Comparison of ENCODE assay signal across 9 mouse cellular contexts in the genomic region with DNA sequence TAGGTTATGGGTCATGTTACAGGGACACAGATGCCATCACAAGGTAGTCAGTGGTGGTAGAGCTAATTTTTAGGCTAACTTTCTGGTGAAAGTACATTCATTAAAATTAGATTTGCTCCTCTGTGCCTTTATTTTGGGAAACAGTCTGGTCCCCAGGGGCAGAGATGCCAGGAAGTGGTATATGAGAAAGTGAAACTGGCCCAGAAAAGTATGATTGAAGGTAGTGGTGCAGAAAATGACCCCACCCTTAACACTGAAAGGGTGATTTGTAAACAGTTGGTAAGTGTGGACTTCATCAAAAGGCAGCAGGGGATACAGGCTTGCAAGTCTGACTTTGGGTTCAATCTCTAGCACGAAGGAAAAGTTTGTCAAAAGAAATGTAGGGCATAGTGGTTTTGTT. TPM values are rescaled to one million over a fixed set of nuclear protein-coding genes. Genes with fewer than 3 reads are reported as not detected.
DNase-seq lines count a peak whose midpoint lies in the region; ATAC-seq lines count a peak whose summit lies in the region.
"Had no signal": no experiment of that assay in that cellular context is flagged by ENCODE, and none has a peak within 500 bp of the region (broad histone marks: within the 10 kb centered on the region; RNA-seq: fewer than 3 reads in every experiment).

No protein-coding gene starts in this region.

- no peak for DNase-seq in kidney, postnatal 25 days
- no peak for DNase-seq in adipocyte (ENCODE audit: low spot score)
- DNase-seq in kidney, adult 18-20 months: no peak
- DNase-seq in c-Kit-positive CD71-positive TER-119-positive erythroid progenitor cells, embryonic 14.5 days (ENCODE audit: low spot score): no peak

- H3K9ac ChIP-seq in kidney, embryonic 16.5 days (replicated peaks; ENCODE audit: low read length): peak overlapping the region; percentile 48; the same call in 1 of the 2 replicates
- H3K9ac ChIP-seq in forebrain, embryonic 16.5 days (replicated peaks; ENCODE audit: low read depth, low read length): peak overlapping the region; percentile 100
- no peak overlapping the region for H3K9ac ChIP-seq in liver, embryonic 15.5 days
- peak overlapping the region; percentile 74 for H3K9ac ChIP-seq in neural tube, embryonic 15.5 days (replicated peaks)

- H3K27ac ChIP-seq in kidney, embryonic 16.5 days (ENCODE audit: low read length): no peak overlapping the region
- H3K27ac ChIP-seq in forebrain, embryonic 16.5 days (ENCODE audit: low read length): no peak overlapping the region
- no peak overlapping the region for H3K27ac ChIP-seq in liver, embryonic 15.5 days (replicated peaks)
- no peak overlapping the region for H3K27ac ChIP-seq in neural tube, embryonic 15.5 days (replicated peaks)

- H3K27me3 ChIP-seq in kidney, embryonic 16.5 days (ENCODE audit: insufficient read depth, low read length): no peaks in the 10 kb centered on the region
- no peaks in the 10 kb centered on the region for H3K27me3 ChIP-seq in forebrain, embryonic 16.5 days (replicated peaks; ENCODE audit: control insufficient read depth, insufficient read depth, low read length)
- peaks cover 29% of the 10 kb centered on the region for H3K27me3 ChIP-seq in liver, embryonic 15.5 days
- no peaks in the 10 kb centered on the region for H3K27me3 ChIP-seq in neural tube, embryonic 15.5 days (replicated peaks)

- 62% methylated on average over 1 of the region's 1 CpGs for WGBS in kidney, embryonic 16.5 days
- WGBS in forebrain, embryonic 16.5 days: 35% methylated on average over 1 of the region's 1 CpGs
- WGBS in liver, embryonic 15.5 days (ENCODE audit: insufficient replicate concordance): 25% methylated on average over 1 of the region's 1 CpGs
- 20% methylated on average over 1 of the region's 1 CpGs for WGBS in neural tube, embryonic 15.5 days

- peak overlapping the region; percentile 92 for H3K4me2 ChIP-seq in kidney, embryonic 16.5 days (replicated peaks; ENCODE audit: low read depth, low read length)
- H3K4me2 ChIP-seq in forebrain, embryonic 16.5 days (ENCODE audit: low read length): peak overlapping the region; percentile 84
- peak overlapping the region; percentile 64; the same call in 1 of the 2 replicates for H3K4me2 ChIP-seq in liver, embryonic 15.5 days
- peak overlapping the region; percentile 87 for H3K4me2 ChIP-seq in neural tube, embryonic 15.5 days

- H3K36me3 ChIP-seq in kidney, embryonic 16.5 days (ENCODE audit: insufficient read depth, low read length): peaks cover 5% of the 10 kb centered on the region; the same call in 1 of the 2 replicates
- H3K36me3 ChIP-seq in forebrain, embryonic 16.5 days (ENCODE audit: control insufficient read depth, insufficient read depth): peaks cover 16% of the 10 kb centered on the region
- H3K36me3 ChIP-seq in liver, embryonic 15.5 days (replicated peaks): no peaks in the 10 kb centered on the region
- H3K36me3 ChIP-seq in neural tube, embryonic 15.5 days: peaks cover 17% of the 10 kb centered on the region

- no peak for ATAC-seq in kidney, embryonic 16.5 days (ENCODE audit: low FRiP score, low TSS enrichment)
- no peak for ATAC-seq in forebrain, embryonic 16.5 days
- ATAC-seq in liver, embryonic 15.5 days (ENCODE audit: insufficient read depth): no peak
- ATAC-seq in neural tube, embryonic 15.5 days (ENCODE audit: low FRiP score): no peak
- ATAC-seq: Patski had no signal

- H3K4me1 ChIP-seq in kidney, embryonic 16.5 days (ENCODE audit: insufficient read depth, low read length): peaks cover 11% of the 10 kb centered on the region
- peaks cover 11% of the 10 kb centered on the region for H3K4me1 ChIP-seq in forebrain, embryonic 16.5 days (replicated peaks; ENCODE audit: control insufficient read depth, insufficient read depth, low read length)
- H3K4me1 ChIP-seq in liver, embryonic 15.5 days (replicated peaks): 0 out of 2 replicates have a peak, but pooled peaks cover 10% of the 10 kb centered on the region
- peaks cover 11% of the 10 kb centered on the region for H3K4me1 ChIP-seq in neural tube, embryonic 15.5 days

- peaks cover 5% of the 10 kb centered on the region for H3K9me3 ChIP-seq in kidney, embryonic 16.5 days (ENCODE audit: low read length)
- no peaks in the 10 kb centered on the region for H3K9me3 ChIP-seq in forebrain, embryonic 16.5 days (ENCODE audit: control insufficient read depth, low read length)
- no peaks in the 10 kb centered on the region for H3K9me3 ChIP-seq in liver, embryonic 15.5 days (replicated peaks)
- no peaks in the 10 kb centered on the region for H3K9me3 ChIP-seq in neural tube, embryonic 15.5 days (replicated peaks)

- H3K4me3 ChIP-seq in kidney, embryonic 16.5 days (ENCODE audit: low read length): peak overlapping the region; percentile 72
- H3K4me3 ChIP-seq in forebrain, embryonic 16.5 days (replicated peaks; ENCODE audit: low read length): peak overlapping the region; percentile 92
- H3K4me3 ChIP-seq in liver, embryonic 15.5 days (replicated peaks): no peak overlapping the region
- H3K4me3 ChIP-seq in neural tube, embryonic 15.5 days (replicated peaks): peak overlapping the region; percentile 71

RNA-seq across cellular contexts. Expression of a gene that starts 1.7 kb away (rescaled TPM):
- 10.5 and 11.6 TPM in 2 replicates for polyA plus RNA-seq in kidney, embryonic 16.5 days (2015; fragmentation: Nextera tagmentation; extraction: Ambion mirVana)
- 50.9 and 55.5 TPM in 2 replicates for polyA plus RNA-seq in forebrain, embryonic 16.5 days (2015; fragmentation: Nextera tagmentation; extraction: Ambion mirVana)
- 0.37 and 0.59 TPM in 2 replicates for polyA plus RNA-seq in liver, embryonic 15.5 days (2015; fragmentation: Nextera tagmentation; extraction: Ambion mirVana)
- polyA plus RNA-seq in neural tube, embryonic 15.5 days (2015; fragmentation: Nextera tagmentation; extraction: Ambion mirVana): 25.2 and 32.8 TPM in 2 replicates
- polyA plus RNA-seq: Patski had no signal

RNA-seq across cellular contexts. Expression of a gene that starts 55.5 kb away (rescaled TPM):
- polyA plus RNA-seq in kidney, embryonic 16.5 days (2015; fragmentation: Nextera tagmentation; extraction: Ambion mirVana): 0.10 and 0.52 TPM in 2 replicates
- polyA plus RNA-seq in forebrain, embryonic 16.5 days (2015; fragmentation: Nextera tagmentation; extraction: Ambion mirVana): not detected in 2 replicates
- not detected in 2 replicates for polyA plus RNA-seq in liver, embryonic 15.5 days (2015; fragmentation: Nextera tagmentation; extraction: Ambion mirVana)
- 0.08 TPM in 1 of 2 replicates, not detected in the other for polyA plus RNA-seq in neural tube, embryonic 15.5 days (2015; fragmentation: Nextera tagmentation; extraction: Ambion mirVana)
